Mouse (Mus musculus) neural tube, embryonic 12.5 days (tissue): ENCODE measurements around the gene Ccdc78. TPM values are rescaled to one million over a fixed set of nuclear protein-coding genes. Genes with fewer than 3 reads are reported as not detected.

Source experiments
- ATAC-seq: fragments of 200-750 bp; cut with Nextera tagmentation; 2 replicates; pipeline ENCODE4 v1.8.0; 2017; ENCODE audit warnings: low read depth, mild to moderate bottlenecking, moderate TSS enrichment, moderate library complexity; ENCODE audit not compliant: low FRiP score
- H3K27ac ChIP-seq: fragments of 300-500 bp; sonication (generic); 2 replicates; pipeline ENCODE4 v1.5.1; 2016
- H3K27me3 ChIP-seq: fragments of 300-500 bp; sonication (generic); replicated peaks from 2 replicates; pipeline ENCODE4 v1.6.1; 2016; ENCODE audit warnings: mild to moderate bottlenecking
- H3K36me3 ChIP-seq: fragments of 300-500 bp; sonication (generic); 2 replicates; pipeline ENCODE4 v1.6.1; 2016; ENCODE audit warnings: mild to moderate bottlenecking
- H3K4me1 ChIP-seq: fragments of 300-500 bp; sonication (generic); 2 replicates; pipeline ENCODE4 v1.6.1; 2016
- H3K4me2 ChIP-seq: fragments of 300-500 bp; sonication (generic); replicated peaks from 2 replicates; pipeline ENCODE4 v1.6.1; 2016; ENCODE audit warnings: mild to moderate bottlenecking
- H3K4me3 ChIP-seq: fragments of 300-500 bp; sonication (generic); 2 replicates; pipeline ENCODE4 v1.5.1; 2016
- H3K9ac ChIP-seq: fragments of 300-500 bp; sonication (generic); 2 replicates; pipeline ENCODE4 v1.6.1; 2016; ENCODE audit warnings: mild to moderate bottlenecking
- H3K9me3 ChIP-seq: fragments of 300-500 bp; sonication (generic); 2 replicates; pipeline ENCODE4 v1.6.1; 2016; ENCODE audit warnings: mild to moderate bottlenecking
- WGBS: fragments of 180-500 bp; shearing (Covaris S2); methylation state at CpG from one replicate; pipeline ENCODE4 v1.1.7; 2016; 5-methylcytosine and 5-hydroxymethylcytosine counted together
- polyA plus RNA-seq: library from polyadenylated mRNA; unstranded; fragments of >200 nt; fragmentation: Nextera tagmentation; extraction: Ambion mirVana; gene quantifications from 2 replicates; pipeline ENCODE4 v1.2.1, GENCODE M21; 2016

Gene Ccdc78
- polyA plus RNA-seq, 1 experiment from 2014 or later: 0.33 TPM

GRCm38 (mm10) chr17:25831451-25832281, 45.3 kb downstream of the Ccdc78 start:
- Histone ChIP-seq H3K36me3 (peaks cover 42% of the 10 kb centered on the region), H3K27ac (no peak overlapping the region; the same call in 1 of the 2 replicates), H3K9ac (peak overlapping the region; percentile 92), H3K4me3 (peak overlapping the region; percentile 79), H3K4me2 (peak overlapping the region; percentile 95), H3K4me1 (peaks cover 81% of the 10 kb centered on the region), H3K9me3 (no peaks in the 10 kb centered on the region), H3K27me3 (no peaks in the 10 kb centered on the region)
- no peak for ATAC-seq
- 67% methylated on average over 21 of the region's 21 CpGs for WGBS

GRCm38 (mm10) chr17:25832436-25833290, 46.3 kb downstream of the Ccdc78 start:
- peak overlapping the region; percentile 79 for H3K4me3 ChIP-seq
- H3K27me3 ChIP-seq: no peaks in the 10 kb centered on the region
- H3K36me3 ChIP-seq: peaks cover 32% of the 10 kb centered on the region
- peak overlapping the region; percentile 92 for H3K9ac ChIP-seq
- peak; percentile 90 for ATAC-seq
- peak overlapping the region; percentile 95 for H3K4me2 ChIP-seq
- H3K27ac ChIP-seq: peak overlapping the region; percentile 88
- peaks cover 82% of the 10 kb centered on the region for H3K4me1 ChIP-seq
- no peaks in the 10 kb centered on the region for H3K9me3 ChIP-seq
- under 1% methylated on average over 77 of the region's 77 CpGs for WGBS

GRCm38 (mm10) chr17:25833291-25833663, 46.9 kb downstream of the Ccdc78 start, which contains the start of gene Stub1:
Gene Stub1, minus strand, starts transcription at chr17:25833404.
- Histone ChIP-seq H3K9me3 (no peaks in the 10 kb centered on the region), H3K4me3 (peak within 1 kb of the TSS; percentile 79), H3K4me2 (peak within 1 kb of the TSS; percentile 95), H3K27ac (peak within 1 kb of the TSS; percentile 88), H3K36me3 (peaks cover 32% of the 10 kb centered on the region), H3K4me1 (peaks cover 83% of the 10 kb centered on the region), H3K9ac (peak within 1 kb of the TSS; percentile 92), H3K27me3 (no peaks in the 10 kb centered on the region)
- ATAC-seq: peak; percentile 50
- under 1% methylated on average over 24 of the region's 24 CpGs for WGBS

- peak overlapping the region; percentile 95 for H3K4me2 ChIP-seq
- H3K36me3 ChIP-seq: peaks cover 36% of the 10 kb centered on the region
- ATAC-seq: no peak
- H3K9ac ChIP-seq: peak overlapping the region; percentile 92
- peak overlapping the region; percentile 88 for H3K27ac ChIP-seq
- peak overlapping the region; percentile 79 for H3K4me3 ChIP-seq
- H3K9me3 ChIP-seq: no peaks in the 10 kb centered on the region
- no peaks in the 10 kb centered on the region for H3K27me3 ChIP-seq
- WGBS: 60% methylated on average over 6 of the region's 6 CpGs
- H3K4me1 ChIP-seq: peaks cover 82% of the 10 kb centered on the region
These were observed 47.7 kb downstream of the Ccdc78 start for GRCm38 (mm10) chr17:25833961-25834594.

- H3K9ac ChIP-seq: peak overlapping the region; percentile 92
- H3K9me3 ChIP-seq: no peaks in the 10 kb centered on the region
- peak overlapping the region; percentile 79 for H3K4me3 ChIP-seq
- H3K36me3 ChIP-seq: peaks cover 43% of the 10 kb centered on the region
- 89% methylated on average over 12 of the region's 12 CpGs for WGBS
- H3K4me1 ChIP-seq: peaks cover 78% of the 10 kb centered on the region
- no peak for ATAC-seq
- H3K27ac ChIP-seq: no peak overlapping the region
- peak overlapping the region; percentile 95 for H3K4me2 ChIP-seq
- no peaks in the 10 kb centered on the region for H3K27me3 ChIP-seq
These were observed 48.3 kb downstream of the Ccdc78 start for GRCm38 (mm10) chr17:25834595-25835222.

GRCm38 (mm10) chr17:25835301-25835700, 48.9 kb downstream of the Ccdc78 start:
- no peak for ATAC-seq
- peaks cover 43% of the 10 kb centered on the region for H3K36me3 ChIP-seq
- H3K27ac ChIP-seq: no peak overlapping the region
- 97% methylated on average over 7 of the region's 7 CpGs for WGBS
- peaks cover 72% of the 10 kb centered on the region for H3K4me1 ChIP-seq
- no peaks in the 10 kb centered on the region for H3K27me3 ChIP-seq
- peak overlapping the region; percentile 95 for H3K4me2 ChIP-seq
- no peaks in the 10 kb centered on the region for H3K9me3 ChIP-seq
- no peak overlapping the region for H3K4me3 ChIP-seq
- peak overlapping the region; percentile 92; the same call in 1 of the 2 replicates for H3K9ac ChIP-seq

GRCm38 (mm10) chr17:25835816-25836215, 49.4 kb downstream of the Ccdc78 start:
- Histone ChIP-seq H3K36me3 (peaks cover 43% of the 10 kb centered on the region), H3K27me3 (no peaks in the 10 kb centered on the region), H3K4me1 (peaks cover 66% of the 10 kb centered on the region), H3K4me2 (peak overlapping the region; percentile 95), H3K4me3 (no peak overlapping the region), H3K9me3 (no peaks in the 10 kb centered on the region), H3K9ac (peak overlapping the region; percentile 66), H3K27ac (no peak overlapping the region)
- ATAC-seq: no peak
- 92% methylated on average over 16 of the region's 16 CpGs for WGBS

- H3K27me3 ChIP-seq: no peaks in the 10 kb centered on the region
- ATAC-seq: 0 out of 2 replicates have a peak, but pooled peaks have one; percentile 8
- WGBS: 22% methylated on average over 23 of the region's 23 CpGs
These were observed 50.2 kb downstream of the Ccdc78 start for GRCm38 (mm10) chr17:25836397-25837075.

GRCm38 (mm10) chr17:25837076-25837410, 50.7 kb downstream of the Ccdc78 start, which contains the start of gene Rhbdl1:
Gene Rhbdl1, minus strand, starts transcription at chr17:25837295.
- Histone ChIP-seq H3K4me1 (peaks cover 54% of the 10 kb centered on the region), H3K9ac (peak within 1 kb of the TSS; percentile 66), H3K4me3 (peak within 1 kb of the TSS; percentile 42), H3K27ac (peak within 1 kb of the TSS; percentile 32; the same call in 1 of the 2 replicates), H3K36me3 (peaks cover 46% of the 10 kb centered on the region), H3K27me3 (no peaks in the 10 kb centered on the region), H3K4me2 (peak within 1 kb of the TSS; percentile 95), H3K9me3 (no peaks in the 10 kb centered on the region)
- ATAC-seq: 0 out of 2 replicates have a peak, but pooled peaks have one; percentile 8
- 2% methylated on average over 27 of the region's 29 CpGs for WGBS

More at GRCm38 (mm10) chr17:25836397-25837075, 50.2 kb downstream of the Ccdc78 start:
- peak overlapping the region; percentile 66 for H3K9ac ChIP-seq
- peak overlapping the region; percentile 32; the same call in 1 of the 2 replicates for H3K27ac ChIP-seq
- H3K4me2 ChIP-seq: peak overlapping the region; percentile 95
- H3K36me3 ChIP-seq: peaks cover 43% of the 10 kb centered on the region
- H3K9me3 ChIP-seq: no peaks in the 10 kb centered on the region
- peak overlapping the region; percentile 42 for H3K4me3 ChIP-seq
- H3K4me1 ChIP-seq: peaks cover 59% of the 10 kb centered on the region

- no peak for ATAC-seq
- 30% methylated on average over 3 of the region's 3 CpGs for WGBS
- H3K4me2 ChIP-seq: peak overlapping the region; percentile 95
- peak overlapping the region; percentile 66; the same call in 1 of the 2 replicates for H3K9ac ChIP-seq
- H3K4me3 ChIP-seq: no peak overlapping the region; the same call in 1 of the 2 replicates
- peaks cover 52% of the 10 kb centered on the region for H3K4me1 ChIP-seq
- H3K27me3 ChIP-seq: no peaks in the 10 kb centered on the region
- H3K27ac ChIP-seq: 0 out of 2 replicates have a peak overlapping the region, but pooled peaks have one; percentile 16
- no peaks in the 10 kb centered on the region for H3K9me3 ChIP-seq
- H3K36me3 ChIP-seq: peaks cover 51% of the 10 kb centered on the region
These were observed 51.2 kb downstream of the Ccdc78 start for GRCm38 (mm10) chr17:25837533-25837932.

GRCm38 (mm10) chr17:25838904-25839303, 52.5 kb downstream of the Ccdc78 start:
- no peak for ATAC-seq
- H3K36me3 ChIP-seq: peaks cover 51% of the 10 kb centered on the region
- peaks cover 54% of the 10 kb centered on the region for H3K4me1 ChIP-seq
- 85% methylated on average over 4 of the region's 4 CpGs for WGBS
- H3K4me3 ChIP-seq: no peak overlapping the region
- H3K9ac ChIP-seq: no peak overlapping the region
- no peak overlapping the region for H3K4me2 ChIP-seq
- no peaks in the 10 kb centered on the region for H3K27me3 ChIP-seq
- H3K27ac ChIP-seq: no peak overlapping the region
- no peaks in the 10 kb centered on the region for H3K9me3 ChIP-seq
